Mouse (Mus musculus): Measurements from ENCODE around the gene Slc46a3.
A peak's percentile ranks its signal among the peaks of the same experiment; 100 is the strongest.
"Not testable (repeated sequence)": the region's sequence is repeated elsewhere in the genome, so short reads cannot be mapped to it uniquely, and the experiment has no call there.

The Slc46a3 gene

DNA sequence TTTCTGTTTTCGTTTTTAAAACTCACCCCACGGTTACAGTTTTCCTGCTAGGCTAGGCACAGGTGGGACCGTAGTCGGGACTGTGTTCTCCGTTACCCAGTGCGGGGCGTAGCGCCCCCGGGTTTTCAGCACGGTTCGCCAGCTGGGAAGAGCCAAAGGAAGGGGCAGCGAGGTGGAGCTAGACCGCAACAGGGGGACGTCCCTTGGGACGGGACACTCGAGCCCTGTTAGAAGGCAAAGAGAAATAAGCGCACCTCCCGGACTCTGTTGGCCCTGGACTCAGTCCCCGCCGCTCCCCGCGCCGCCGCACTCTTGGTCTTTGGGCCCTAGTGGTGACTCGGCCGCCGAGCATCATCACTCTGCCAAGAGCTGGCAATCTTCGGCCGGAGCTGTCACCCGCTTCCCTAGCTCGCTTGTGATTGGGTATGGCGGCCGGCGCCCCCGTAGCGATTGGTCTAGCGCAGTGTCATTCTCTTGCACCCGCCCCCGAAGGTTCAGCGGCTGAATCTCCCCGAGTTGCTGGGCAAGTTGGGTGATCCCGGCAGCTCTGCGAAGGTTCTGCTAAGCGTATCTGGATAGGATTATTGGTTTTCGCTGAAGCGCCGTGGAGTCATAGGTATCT is at the start of gene Slc46a3:
Slc46a3 (minus strand) TSS at position 361 of the 622 bp plus-strand sequence.
- DNase-seq = peak; percentile 94

GRCm38 (mm10) chr5:147939226-147939625 is 44.6 kb upstream of the Slc46a3 start:
- no peak for DNase-seq

DNA sequence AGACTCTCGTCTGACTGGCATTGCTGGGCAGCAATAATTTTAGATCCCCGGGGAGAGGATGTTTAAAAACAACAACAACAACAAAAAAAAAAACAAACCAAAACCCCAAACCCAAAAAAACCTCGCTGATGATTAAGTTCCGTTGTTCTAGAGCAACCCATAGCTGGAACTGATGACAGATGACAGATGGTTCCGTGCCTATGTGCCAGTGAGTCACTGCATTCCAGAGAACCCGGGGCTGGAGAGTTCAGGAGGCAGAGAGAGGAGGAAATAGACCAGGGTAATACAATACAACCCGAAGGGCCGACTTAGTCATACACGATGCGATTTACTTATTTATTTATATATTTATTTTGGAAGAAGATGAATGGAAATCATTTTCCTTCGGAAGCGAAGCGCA is 40.5 kb upstream of the Slc46a3 start:
- no peak for DNase-seq

- DNase-seq = peak; percentile 3
Observed at GRCm38 (mm10) chr5:147928668-147929497, 34.3 kb upstream of the Slc46a3 start.

- peak; percentile 16 for DNase-seq
Observed at GRCm38 (mm10) chr5:147925935-147926604, 31.5 kb upstream of the Slc46a3 start.

GRCm38 (mm10) chr5:147924621-147925020 is 30.0 kb upstream of the Slc46a3 start:
- DNase-seq = no peak

GRCm38 (mm10) chr5:147918044-147918846 is 23.6 kb upstream of the Slc46a3 start:
- DNase-seq = no peak

GRCm38 (mm10) chr5:147916171-147916570 is 21.6 kb upstream of the Slc46a3 start:
- DNase-seq = no peak

GRCm38 (mm10) chr5:147915038-147915566 is 20.5 kb upstream of the Slc46a3 start:
- DNase-seq = no peak

- DNase-seq = no peak
Observed at GRCm38 (mm10) chr5:147913241-147913842, 18.7 kb upstream of the Slc46a3 start.

- no peak for DNase-seq
Observed at GRCm38 (mm10) chr5:147911744-147912143, 17.1 kb upstream of the Slc46a3 start.

DNA sequence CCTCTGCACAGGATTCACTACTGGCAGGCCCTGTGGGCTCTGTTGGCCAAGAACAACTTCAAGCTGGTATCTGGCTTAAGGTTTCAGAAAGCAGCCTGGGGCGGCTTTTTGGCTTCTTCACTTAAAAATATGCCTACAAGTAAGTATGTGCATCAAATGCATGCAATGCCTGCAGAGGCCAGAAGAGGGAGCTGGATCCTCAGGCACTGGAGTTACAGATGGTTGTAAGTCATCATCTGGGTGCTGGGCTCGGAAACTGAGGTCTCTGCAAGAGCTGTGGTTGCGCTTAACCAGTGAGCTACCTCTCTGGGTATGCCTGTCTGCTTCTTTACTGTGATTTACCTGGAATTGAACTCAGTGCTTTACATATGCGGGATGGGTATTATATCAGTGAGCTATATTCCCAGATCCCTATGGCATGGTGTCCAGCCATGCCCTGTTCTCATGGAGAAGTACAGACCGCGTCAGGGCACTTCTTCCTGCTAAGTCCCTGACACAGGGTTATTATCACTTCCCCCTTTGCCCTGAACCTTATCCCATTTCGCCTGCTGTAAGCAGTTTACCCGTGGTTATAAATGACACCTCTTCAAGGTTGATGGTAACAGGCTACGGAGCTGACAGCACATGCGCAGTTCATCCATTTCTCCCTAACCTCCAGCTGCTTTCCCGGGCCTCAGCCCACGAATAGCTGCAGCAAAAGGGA is 16.3 kb upstream of the Slc46a3 start:
- DNase-seq = no peak

GRCm38 (mm10) chr5:147907851-147908250 is 13.2 kb upstream of the Slc46a3 start:
- DNase-seq = no peak

GRCm38 (mm10) chr5:147907144-147907543 is 12.5 kb upstream of the Slc46a3 start:
- DNase-seq = peak; percentile 3

- no peak for DNase-seq
Observed at GRCm38 (mm10) chr5:147903166-147903565, 8.6 kb upstream of the Slc46a3 start.

- no peak for DNase-seq
Observed at GRCm38 (mm10) chr5:147902008-147902757, 7.6 kb upstream of the Slc46a3 start.

DNA sequence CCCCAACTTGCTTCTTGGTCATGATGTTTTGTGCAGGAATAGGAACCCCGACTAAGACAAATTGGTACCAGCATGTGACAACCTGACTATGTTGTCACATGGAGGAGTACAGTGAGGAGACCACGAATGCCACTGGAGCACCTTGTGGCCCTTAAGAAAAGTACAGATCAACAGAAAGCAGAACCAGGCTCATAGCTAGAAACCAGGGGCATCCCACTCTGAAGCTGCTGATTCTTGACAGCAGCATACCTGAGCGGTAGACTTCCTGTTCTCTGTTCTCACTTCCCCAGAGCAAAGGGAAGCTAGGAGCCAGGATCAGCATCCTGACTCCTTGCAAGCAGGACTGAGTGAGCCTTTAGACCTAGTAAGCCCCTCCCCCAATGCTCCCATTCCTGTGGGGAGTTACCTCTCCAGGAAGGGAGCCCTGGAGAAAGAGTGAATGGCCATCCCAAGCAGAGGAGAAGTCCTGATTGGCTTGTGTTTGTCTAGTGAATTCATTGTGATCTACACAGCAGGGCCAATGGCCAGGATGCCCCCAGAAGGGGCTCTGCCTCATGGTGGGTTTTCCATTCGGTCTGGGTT is 4.4 kb upstream of the Slc46a3 start:
- no peak for DNase-seq

DNA sequence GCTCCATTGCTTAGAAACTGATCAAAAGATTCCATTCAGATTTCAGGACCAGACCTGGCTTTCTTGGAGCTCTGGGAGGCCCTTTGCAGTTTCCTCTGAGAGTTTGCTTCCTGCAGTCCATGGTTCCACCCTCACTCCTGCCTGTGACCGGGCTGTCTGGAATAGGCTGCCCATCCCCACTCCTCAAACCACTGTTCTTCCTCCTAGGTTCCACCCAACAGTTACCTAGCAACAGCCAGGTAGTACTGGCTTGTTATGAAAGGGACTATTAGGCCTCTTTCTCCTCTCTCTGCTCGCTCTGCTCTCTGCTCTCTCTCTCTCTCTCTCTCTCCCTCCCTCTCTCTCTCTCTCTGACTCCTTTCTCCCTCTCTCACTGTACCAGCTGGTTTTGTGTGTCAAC is 3.6 kb upstream of the Slc46a3 start:
- DNase-seq = no peak

GRCm38 (mm10) chr5:147896501-147896900 is 1.9 kb upstream of the Slc46a3 start:
- DNase-seq = not testable (repeated sequence)

Measured in thymus, postnatal 25 days (tissue).